Mouse (Mus musculus): Measurements from ENCODE around the gene Duox1.
"Not testable (repeated sequence)": the region's sequence is repeated elsewhere in the genome, so short reads cannot be mapped to it uniquely, and the experiment has no call there.

Duox1 gene

DNA sequence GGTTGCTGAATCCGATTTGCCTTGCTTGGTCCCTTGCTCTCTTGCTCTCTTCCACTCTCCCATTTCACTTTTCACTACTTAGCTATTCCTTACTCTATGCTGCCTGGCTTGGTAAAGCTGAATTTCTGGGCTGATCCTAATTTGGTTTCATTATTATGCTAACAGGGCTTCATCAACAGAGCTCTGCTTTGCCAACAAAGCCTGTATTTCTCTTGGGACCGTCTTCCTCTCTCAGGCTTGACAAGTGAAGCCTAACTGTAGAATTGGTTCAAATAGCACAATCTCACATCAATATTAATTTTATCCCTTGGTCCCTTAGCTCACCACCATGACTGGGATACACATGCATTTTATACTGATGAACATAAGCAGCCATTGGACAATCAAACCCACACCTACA lies 3.9 kb upstream of the Duox1 start:
- DNase-seq (ENCODE audit: low spot score in 2 of 2), result no peak

DNA sequence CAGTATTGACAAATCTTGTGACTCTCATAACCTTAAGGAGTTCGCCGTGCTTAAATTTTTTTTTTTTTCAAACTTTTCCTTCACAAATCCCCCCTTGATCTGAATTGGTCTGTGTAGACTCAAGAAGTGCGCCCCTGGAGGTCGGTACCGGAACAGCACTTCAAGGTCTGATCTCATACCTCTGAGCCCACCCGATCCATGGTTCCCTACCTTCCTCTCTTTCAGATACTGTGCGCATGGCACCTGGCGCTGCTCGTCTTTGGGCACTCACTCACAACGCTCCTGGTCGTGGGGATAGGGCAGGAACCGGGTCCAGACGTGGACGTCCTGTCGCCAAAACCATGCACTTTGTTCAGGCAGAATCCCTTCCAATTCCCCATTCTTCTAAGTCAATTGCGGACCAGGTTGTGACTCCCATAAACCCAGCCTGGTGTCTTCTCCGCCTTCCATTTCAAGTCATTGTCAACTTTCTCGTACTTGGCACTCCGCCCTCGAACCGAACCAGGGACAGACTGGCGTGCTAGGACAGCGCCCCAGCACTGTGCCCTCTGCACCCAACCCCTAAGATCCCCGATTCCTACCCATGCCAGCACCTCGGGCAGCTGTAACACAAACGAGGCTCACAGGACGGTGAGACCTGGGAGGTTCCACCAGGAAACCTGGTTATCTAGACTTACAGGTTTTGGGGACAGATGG lies 2.6 kb upstream of the Duox1 start:
- DNase-seq (ENCODE audit: low spot score in 2 of 2), result peak in 1 of 2 experiments; percentile 46

DNA sequence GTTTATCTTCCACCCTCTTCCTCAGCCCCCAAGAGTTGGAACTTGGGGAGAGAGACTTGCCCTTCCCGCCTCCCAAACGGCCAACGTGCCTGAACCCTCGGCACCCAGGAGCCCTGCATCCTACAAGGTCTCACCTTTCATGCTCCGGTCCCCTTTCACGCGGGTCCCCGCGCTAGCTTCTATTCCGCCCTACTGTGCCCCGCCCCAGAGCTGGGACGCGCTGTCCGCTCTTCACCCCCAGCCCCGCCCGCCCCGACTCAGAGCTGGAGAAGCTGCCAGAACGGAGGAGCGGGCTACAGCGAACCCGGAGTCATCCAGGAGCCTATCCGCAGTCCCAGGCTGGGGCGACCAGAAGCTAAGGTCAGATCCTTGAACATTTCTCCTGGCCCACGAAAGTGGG lies 1.9 kb upstream of the Duox1 start, which contains the start of gene Duoxa1:
TSS of gene Duoxa1 (minus strand) at position 195 of the 400 bp plus-strand sequence.
- no peak for DNase-seq (ENCODE audit: low spot score in 2 of 2)

DNA sequence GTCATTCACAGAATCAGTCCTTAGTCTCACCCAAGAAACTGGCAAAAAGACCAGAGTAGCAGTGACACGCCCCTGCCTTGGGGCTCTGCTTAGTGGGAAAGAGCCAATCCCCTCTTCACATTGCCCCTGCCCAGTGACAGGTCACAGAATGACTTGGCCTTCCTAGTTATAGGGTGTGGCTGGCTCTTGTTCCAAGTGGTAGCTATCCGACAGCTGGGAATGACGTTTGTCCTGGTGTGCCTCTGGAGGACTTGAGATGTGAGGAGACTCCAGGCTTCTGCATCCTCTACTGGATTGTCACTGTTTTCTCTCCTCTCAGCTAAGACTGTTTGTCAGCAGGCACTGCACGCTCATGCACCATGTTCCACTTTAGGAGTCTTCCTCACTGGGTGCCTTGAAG lies 1.9 kb downstream of the Duox1 start:
- DNase-seq (ENCODE audit: low spot score in 2 of 2), result no peak

DNA sequence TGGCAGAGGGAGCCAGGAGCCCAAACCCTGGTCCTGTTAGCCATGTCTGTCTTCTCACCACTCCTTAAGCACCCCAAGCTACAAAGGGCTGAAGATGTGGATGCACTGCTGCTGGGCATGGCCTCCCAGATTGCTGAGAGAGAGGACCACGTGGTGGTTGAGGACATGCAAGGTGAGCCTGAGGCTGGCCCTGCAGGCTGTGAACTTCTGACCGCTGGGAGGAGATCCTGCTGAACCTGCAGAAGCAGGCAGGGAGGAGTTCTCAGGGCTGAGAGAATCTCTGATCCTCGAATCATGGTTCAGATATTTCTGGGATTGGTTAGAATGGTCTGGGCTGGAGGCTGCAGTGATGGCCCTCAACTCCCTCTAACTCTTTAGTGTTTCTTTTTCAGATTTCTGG lies 8.5 kb downstream of the Duox1 start:
- DNase-seq (ENCODE audit: low spot score in 2 of 2), result no peak

DNA sequence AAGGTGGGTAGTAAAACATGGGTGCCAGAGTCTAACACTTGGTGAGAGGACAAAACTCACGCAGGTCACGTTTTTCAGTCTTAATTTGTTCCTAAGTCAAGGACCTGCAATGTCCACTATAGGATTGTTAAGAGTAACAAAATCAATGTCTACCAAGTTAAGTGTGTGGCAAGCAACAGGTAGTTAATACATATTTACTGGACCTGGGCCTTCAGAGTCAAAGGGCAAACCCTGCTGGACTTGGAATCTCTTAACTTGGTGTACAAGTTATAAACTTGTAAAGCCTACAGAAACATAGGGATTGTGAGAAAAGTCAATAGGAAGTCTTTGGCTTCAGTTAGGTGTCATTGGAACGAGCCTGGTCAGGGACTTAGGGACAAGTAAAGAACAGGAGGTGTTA lies 9.1 kb downstream of the Duox1 start:
- DNase-seq (ENCODE audit: low spot score in 2 of 2), result no peak

DNA sequence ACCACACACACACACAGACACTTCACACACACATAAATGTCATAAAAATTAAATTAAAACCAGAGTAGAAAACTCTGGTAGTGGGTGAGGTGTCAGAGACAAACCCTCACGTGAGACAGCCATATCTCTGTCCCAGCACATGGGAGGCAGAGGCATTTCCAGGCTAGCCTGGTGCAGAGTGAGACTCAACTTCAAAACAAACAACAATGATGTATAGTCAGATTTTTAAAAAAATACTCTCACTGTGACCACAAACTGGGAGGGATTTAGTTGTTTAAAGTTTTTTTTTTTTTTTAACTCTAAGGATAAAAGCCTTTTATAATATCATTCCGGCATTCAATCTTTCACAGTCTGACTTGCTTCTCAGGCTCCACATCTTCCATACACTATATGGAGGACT lies 9.9 kb downstream of the Duox1 start:
- DNase-seq (ENCODE audit: low spot score in 2 of 2), result no peak

DNA sequence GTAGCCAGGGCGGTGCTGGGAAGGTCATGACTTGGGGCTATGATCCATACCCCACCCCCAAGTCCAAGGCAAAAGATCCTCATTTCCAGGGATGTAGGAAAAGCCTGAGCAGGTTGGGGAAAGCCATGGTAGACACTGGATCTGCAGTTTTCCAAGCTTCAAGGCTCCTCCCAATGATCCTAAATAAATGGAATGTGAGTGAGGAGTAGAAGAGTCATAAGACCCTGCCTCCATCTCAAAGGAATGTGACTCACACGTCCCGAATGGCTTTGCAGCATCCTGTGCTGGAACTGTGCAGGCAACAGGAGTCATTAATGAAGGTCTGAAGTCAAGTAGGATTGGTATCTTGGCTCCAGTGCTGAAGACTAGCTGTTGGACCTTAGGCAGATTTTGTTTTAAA lies 12.5 kb downstream of the Duox1 start:
- no peak for DNase-seq (ENCODE audit: low spot score in 2 of 2)

DNA sequence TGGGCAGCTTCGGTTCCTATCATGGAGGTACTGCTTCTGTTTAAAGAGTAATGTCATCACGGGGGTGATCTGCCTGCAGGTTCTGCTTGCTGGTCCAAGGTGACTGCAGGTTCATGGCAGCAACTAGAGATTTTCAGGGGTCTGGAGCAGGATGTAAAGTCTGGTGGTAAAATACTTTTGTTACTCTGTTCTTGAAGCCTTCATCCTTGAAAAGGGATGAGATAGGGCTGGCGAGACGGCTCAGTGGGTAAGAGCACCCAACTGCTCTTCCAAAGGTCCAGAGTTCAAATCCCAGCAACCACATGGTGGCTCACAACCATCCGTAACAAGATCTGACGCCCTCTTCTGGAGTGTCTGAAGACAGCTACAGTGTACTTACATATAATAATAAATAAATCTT lies 14.8 kb downstream of the Duox1 start:
- DNase-seq (ENCODE audit: low spot score in 2 of 2), result not testable (repeated sequence)

DNA sequence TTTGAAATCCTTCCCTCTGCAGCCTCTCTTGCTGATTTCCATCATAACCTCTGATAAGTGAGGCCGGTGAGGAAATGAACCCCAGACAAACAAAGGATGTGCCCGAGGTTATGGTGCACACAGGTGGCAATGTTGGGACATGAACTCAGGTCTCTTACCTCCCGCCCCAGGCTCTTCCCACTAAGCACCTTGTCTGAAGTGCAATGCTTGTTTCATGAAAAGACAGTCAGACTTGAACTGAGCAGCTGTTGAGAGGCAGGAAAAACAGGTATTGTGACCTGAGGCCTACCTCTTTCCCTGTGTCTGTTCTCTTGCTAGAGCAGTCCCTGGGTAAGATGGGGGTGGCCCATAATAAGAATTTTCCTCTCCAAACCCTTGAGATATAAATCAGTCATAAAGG lies 16.8 kb downstream of the Duox1 start:
- DNase-seq (ENCODE audit: low spot score in 2 of 2), result no peak

DNA sequence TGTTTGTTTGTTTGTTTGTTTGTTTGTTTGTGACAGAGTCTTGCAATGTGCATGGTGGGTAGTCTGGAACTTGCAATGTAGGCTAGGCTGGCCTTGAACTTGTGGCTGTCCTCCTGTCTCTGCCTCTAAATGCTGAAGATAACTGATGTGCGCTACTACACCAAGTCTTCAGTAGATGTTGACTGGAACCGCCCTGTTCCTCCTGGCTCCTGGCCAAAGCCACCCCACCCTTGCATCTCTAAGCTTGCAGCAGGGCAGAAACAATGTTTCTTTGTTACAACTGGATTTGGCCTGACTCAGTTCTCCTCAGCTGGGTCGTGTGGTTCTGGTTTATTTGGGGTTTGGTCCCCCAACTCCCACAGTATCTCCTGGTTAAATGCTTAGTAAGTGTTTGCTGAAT lies 18.7 kb downstream of the Duox1 start:
- no peak for DNase-seq (ENCODE audit: low spot score in 2 of 2)

DNA sequence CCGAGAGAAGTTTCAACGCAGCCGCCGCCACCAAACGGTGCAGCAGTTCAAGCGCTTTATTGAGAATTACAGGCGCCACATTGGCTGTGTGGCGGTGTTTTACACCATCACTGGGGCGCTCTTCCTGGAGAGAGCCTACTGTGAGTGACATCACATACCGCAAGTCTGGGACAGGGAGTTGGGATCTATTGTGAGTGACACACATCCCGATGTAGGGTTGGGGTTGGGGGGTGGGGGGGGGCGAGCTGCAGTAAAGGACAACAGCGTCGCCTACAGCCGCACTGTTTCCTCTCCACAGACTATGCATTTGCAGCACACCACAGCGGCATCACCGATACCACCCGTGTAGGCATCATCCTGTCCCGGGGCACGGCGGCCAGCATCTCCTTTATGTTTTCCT lies 21.8 kb downstream of the Duox1 start:
- DNase-seq (ENCODE audit: low spot score in 2 of 2), result no peak

DNA sequence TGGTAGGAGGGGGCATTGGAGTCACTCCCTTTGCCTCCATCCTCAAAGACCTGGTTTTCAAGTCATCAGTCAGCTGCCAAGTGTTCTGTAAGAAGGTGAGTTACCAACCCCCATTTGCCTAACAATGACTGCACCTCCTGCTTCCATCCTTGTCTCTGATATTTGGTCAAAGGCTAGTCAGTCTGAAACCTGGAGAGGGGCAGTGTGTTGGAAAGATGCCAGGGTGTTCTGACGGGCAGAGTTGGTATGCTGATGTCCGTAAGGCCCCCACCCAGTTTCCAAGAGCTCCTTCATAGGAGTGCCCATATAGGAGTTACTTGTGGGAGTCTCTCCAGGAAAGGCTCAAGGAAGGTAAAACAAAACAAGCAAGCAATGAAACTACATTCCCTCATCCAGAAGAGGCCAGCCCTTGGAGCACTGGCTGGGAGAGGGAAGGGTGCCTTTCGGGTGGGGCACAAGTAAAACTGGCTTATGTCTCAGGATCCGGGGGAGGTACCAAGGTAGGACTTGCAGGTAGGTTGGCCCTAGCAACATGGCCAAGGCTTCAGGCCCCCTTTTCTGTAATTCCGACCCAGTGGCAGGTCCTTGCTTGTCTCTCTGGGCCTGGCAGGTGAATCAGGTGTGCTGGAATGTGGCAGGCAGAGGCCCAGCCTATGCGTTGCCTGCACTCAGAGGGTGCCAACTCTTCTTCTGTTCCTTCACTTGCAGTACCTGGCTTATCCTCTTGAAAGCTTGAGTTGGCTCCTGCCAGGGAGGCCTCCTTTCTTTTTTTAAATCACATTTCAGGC lies 29.8 kb downstream of the Duox1 start:
- no peak for DNase-seq (ENCODE audit: low spot score in 2 of 2)

DNA sequence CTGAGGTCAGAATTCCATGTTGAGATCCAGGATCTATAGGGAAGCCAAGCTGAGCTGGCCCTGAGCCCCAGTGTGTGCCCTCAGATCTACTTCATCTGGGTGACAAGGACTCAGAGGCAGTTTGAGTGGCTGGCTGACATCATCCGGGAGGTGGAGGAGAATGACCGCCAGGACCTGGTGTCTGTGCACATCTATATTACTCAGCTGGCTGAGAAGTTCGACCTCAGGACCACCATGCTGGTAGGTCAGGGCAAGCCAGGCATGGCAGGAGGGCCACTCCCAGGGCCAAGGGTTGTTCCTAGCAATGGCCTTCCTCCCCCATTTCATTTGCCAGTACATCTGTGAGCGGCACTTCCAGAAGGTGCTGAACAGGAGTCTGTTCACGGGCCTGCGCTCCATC lies 30.7 kb downstream of the Duox1 start:
- not testable (repeated sequence) for DNase-seq (ENCODE audit: low spot score in 2 of 2)

DNA sequence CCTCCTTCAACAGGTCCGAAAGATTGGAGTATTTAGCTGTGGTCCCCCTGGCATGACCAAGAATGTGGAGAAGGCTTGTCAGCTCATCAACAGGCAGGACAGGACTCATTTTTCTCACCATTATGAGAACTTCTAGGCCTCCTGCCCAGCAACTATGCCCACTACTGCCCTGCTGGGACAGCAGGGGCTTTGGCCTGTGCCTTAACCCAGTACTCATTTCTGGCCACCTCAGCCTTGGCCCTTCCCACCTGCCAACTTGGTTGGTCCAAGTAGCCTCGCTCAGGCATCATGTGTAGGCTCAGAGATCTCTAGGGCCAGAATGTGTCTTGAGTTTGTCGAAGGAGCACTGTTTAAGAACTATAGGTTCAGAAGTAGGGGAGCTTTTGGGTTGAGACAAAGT lies 31.8 kb downstream of the Duox1 start:
- DNase-seq (ENCODE audit: low spot score in 2 of 2), result no peak

DNA sequence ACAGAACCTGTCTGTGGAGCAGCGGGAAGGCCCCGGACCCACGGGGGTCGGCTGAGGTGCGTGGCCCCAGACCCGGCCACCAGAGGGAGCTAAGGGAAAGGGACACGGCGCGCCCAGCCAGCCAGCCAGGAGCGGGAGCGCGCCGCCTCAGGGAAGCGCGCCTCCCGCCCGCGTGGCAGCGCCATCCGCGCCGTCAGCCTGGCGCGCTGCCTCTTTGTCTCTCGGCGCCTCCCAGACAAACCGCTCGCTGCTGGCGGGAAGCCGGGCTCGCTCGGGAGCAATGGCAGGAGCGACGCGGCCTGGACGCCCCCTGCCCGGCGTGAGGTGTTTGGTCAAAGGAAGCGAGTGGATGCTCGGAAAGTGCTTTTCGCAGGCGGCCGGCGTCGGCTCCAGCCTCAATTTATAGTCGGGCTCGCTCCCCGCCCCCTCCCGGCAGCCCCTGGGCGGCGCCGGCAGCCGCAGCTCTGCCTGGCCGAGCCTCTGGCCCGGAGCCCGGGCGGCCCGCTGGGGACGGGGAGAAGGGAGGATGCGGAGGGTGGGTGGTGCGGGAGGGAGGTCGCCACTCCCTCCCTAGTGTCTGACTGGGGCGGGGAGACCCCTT lies 33.2 kb downstream of the Duox1 start:
- peak; percentile 82 to 87 for DNase-seq (ENCODE audit: low spot score in 2 of 2)

DNA sequence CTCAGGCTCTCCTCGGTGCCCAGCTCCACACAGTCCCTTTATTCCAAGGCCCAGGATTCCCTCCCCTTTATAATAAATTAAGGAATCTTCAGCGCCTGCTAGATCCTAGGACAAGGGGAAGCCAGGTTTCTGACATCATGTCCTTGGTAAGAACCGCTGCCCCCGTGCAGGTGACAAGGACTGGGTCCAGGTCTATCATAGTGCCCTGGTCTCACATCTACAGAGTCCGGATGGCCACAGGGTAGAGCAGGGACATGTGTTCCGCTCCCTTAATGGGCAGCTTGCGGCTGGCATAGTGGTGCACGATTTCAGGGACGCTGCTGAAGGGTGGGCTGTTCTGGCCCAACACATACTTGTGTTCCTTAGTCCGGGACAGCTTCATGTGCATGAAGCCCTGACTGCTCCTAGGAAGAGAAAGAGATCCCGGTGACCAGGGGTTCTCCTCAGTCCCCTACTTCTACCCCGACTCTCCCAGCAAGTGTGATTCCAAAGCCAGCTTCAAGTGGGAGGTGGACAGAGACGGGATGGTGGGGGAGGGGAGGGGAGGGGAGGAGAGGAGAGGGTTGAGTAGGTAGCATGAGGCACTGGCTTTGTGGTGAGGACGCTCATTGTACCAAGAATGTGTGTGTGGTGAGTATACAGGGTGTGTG lies 33.8 kb downstream of the Duox1 start:
- peak in 1 of 2 experiments; percentile 43 for DNase-seq (ENCODE audit: low spot score in 2 of 2)

DNA sequence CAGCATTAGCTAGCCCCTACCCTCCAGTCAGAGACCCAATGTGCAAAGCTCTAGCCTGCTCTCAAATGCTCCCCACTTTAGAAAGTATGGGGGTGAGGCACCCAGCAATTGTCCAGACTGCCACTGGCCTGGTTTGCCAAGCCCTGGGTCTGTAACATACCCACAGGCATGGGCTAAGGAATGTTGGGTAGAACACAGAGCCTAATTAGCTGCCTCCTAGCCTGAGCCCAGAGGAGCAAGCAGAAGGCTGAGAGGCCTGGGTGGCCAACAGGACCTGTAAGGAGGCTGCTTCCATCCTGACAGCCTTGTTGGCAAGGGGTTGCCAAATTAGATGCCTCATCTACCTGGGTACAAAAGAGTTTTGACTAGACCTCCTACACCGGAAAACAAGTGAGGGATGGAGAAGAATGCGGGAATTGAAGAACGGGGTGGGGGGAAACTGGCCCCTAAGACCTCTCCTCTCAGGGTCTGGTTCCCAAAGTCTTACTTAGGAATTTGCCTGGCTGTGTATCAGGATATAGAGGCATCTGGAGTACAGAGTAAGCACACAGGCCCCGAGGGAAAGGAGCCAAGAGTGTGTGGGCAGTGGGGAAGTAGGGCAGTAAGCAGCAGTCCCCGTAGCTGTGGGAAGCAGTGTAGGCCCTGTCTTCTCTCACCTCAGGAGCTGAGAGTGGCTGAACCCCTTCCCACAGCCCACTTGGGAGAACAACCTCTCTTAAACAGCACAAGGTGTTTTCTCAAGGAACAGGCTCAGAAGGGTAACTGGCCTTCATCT lies 35.9 kb downstream of the Duox1 start:
- peak in 1 of 2 experiments; percentile 84 for DNase-seq (ENCODE audit: low spot score in 2 of 2)

DNA sequence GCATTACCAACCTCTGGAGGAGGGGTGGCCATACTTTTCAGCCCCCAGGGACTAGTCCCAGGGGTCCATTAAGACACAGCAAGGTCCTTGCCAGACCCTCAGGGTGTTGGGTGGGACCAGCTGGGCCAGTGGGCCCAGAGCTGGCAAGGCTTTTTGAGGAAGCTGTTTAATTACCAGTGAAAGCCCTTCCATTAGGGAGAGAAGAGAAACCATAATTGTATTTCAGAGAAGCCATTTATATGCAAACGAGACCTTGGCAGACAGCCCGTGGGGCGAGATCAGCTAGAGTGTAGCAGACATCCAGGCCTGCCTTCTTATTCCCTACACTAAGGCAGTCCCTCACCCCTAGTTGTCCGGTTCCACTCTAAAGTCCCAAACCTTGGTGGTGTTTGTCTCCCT lies 36.5 kb downstream of the Duox1 start:
- peak in 1 of 2 experiments; percentile 64 for DNase-seq (ENCODE audit: low spot score in 2 of 2)

DNA sequence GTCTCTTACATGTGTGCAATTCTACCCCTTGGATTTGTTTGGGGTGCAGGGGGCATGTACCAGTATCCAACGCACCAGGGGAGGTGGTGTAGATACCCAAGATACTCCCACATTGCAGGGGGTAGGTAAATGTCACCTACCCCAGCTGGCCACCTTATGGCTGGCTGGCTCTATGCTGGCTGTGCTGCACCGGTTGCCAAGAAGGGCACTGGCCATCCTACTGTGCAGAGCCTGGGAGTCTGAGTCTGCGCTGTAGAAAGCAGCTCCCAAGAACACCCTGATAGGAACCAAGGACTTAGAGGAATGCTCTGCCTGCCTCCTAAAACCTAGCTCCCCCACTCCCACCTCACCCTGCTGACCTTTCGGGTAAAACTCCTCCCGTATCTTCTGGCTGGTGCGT lies 37.5 kb downstream of the Duox1 start:
- no peak for DNase-seq (ENCODE audit: low spot score in 2 of 2)

DNA sequence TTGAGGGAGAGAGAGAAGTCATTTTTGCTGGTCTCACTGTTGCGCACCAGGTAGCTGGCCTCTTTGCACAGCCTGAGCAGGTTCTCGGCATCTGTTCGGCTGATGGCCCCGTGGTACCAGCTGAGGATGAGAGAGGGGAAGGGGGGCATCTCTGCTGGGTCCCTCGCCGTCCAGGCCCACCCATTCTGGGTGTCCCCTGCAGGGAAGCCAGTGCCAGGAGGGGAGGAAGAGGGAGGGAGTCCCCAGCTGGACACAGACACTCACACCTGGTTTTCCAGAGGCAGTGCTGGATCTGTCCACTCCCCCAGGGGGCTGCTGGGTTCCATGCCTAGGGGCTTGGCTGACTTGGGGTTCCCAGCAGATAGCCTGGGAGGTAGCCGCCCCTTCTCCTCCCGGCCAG lies 38.3 kb downstream of the Duox1 start:
- DNase-seq (ENCODE audit: low spot score in 2 of 2), result no peak

Measured in left cerebral cortex, adult 9 months (tissue).